ENCODE assay signal across 7 mouse cellular contexts in genomic region chr11:61173477-61173876, GRCm38 (mm10). TPM values are rescaled to one million over a fixed set of nuclear protein-coding genes. Genes with fewer than 3 reads are reported as not detected.
DNase-seq lines count a peak whose midpoint lies in the region; ATAC-seq lines count a peak whose summit lies in the region.
"Not testable (repeated sequence)": the region's sequence is repeated elsewhere in the genome, so short reads cannot be mapped to it uniquely, and the experiment has no call there.

No protein-coding gene starts in this region.

- not testable (repeated sequence) for ATAC-seq in forebrain, embryonic 11.5 days (replicated peaks; ENCODE audit: low FRiP score); heart, embryonic 13.5 days (ENCODE audit: extremely low read depth, insufficient number of reproducible peaks, low FRiP score, low TSS enrichment); intestine, embryonic 14.5 days (replicated peaks; ENCODE audit: low FRiP score, low TSS enrichment, low read depth); limb, embryonic 12.5 days (ENCODE audit: insufficient number of reproducible peaks, insufficient read depth, low FRiP score, low TSS enrichment, low read depth); lung, embryonic 16.5 days (ENCODE audit: low read depth); neural tube, embryonic 11.5 days (ENCODE audit: insufficient read depth, low FRiP score, low TSS enrichment)

- H3K4me3 ChIP-seq in forebrain, embryonic 11.5 days (ENCODE audit: low read depth, low read length): peak overlapping the region; percentile 68
- H3K4me3 ChIP-seq in heart, embryonic 13.5 days: peak overlapping the region; percentile 100
- peak overlapping the region; percentile 100 for H3K4me3 ChIP-seq in intestine, embryonic 14.5 days (ENCODE audit: low read depth, low read length)
- peak overlapping the region; percentile 82 for H3K4me3 ChIP-seq in limb, embryonic 12.5 days (replicated peaks)
- H3K4me3 ChIP-seq in lung, embryonic 16.5 days (ENCODE audit: low read length): peak overlapping the region; percentile 100
- H3K4me3 ChIP-seq in neural tube, embryonic 11.5 days (ENCODE audit: low read depth, low read length): peak overlapping the region; percentile 99

- H3K9ac ChIP-seq in forebrain, embryonic 11.5 days (ENCODE audit: low read length): peak overlapping the region; percentile 89
- peak overlapping the region; percentile 99 for H3K9ac ChIP-seq in heart, embryonic 13.5 days
- H3K9ac ChIP-seq in intestine, embryonic 14.5 days (ENCODE audit: low read length); neural tube, embryonic 11.5 days (ENCODE audit: low read length): not testable (repeated sequence)
- H3K9ac ChIP-seq in limb, embryonic 12.5 days (replicated peaks): peak overlapping the region; percentile 37; the same call in 1 of the 2 replicates
- peak overlapping the region; percentile 99 for H3K9ac ChIP-seq in lung, embryonic 16.5 days (ENCODE audit: low read length)

- DNase-seq in cerebellum, adult 9-10 months: peak; percentile 52
- DNase-seq in forebrain, embryonic 11.5 days (ENCODE audit: low spot score); intestine, embryonic 14.5 days (ENCODE audit: low spot score): not testable (repeated sequence)
- DNase-seq in neural tube, embryonic 11.5 days (ENCODE audit: low spot score): peak; percentile 8

- H3K27me3 ChIP-seq in forebrain, embryonic 11.5 days (ENCODE audit: control insufficient read depth, insufficient read depth, low read length); heart, embryonic 13.5 days (replicated peaks); intestine, embryonic 14.5 days (replicated peaks; ENCODE audit: control insufficient read depth, insufficient read depth, low read length); limb, embryonic 12.5 days; lung, embryonic 16.5 days (ENCODE audit: control insufficient read depth, insufficient read depth, low read depth, low read length); neural tube, embryonic 11.5 days (ENCODE audit: control insufficient read depth, insufficient read depth, low read length): not testable (repeated sequence)

- 30% methylated on average over 15 of the region's 15 CpGs for WGBS in forebrain, embryonic 11.5 days
- WGBS in heart, embryonic 13.5 days: 33% methylated on average over 15 of the region's 15 CpGs
- WGBS in intestine, embryonic 14.5 days: 32% methylated on average over 15 of the region's 15 CpGs
- 48% methylated on average over 15 of the region's 15 CpGs for WGBS in limb, embryonic 12.5 days
- 31% methylated on average over 15 of the region's 15 CpGs for WGBS in lung, embryonic 16.5 days
- 49% methylated on average over 15 of the region's 15 CpGs for WGBS in neural tube, embryonic 11.5 days

- H3K9me3 ChIP-seq in forebrain, embryonic 11.5 days (ENCODE audit: control insufficient read depth, low read length); heart, embryonic 13.5 days; intestine, embryonic 14.5 days (ENCODE audit: control insufficient read depth, low read length); limb, embryonic 12.5 days; lung, embryonic 16.5 days (ENCODE audit: control insufficient read depth, low read length); neural tube, embryonic 11.5 days (ENCODE audit: control insufficient read depth, low read length): not testable (repeated sequence)

- not testable (repeated sequence) for H3K36me3 ChIP-seq in forebrain, embryonic 11.5 days (ENCODE audit: control insufficient read depth, insufficient read depth, low read length); heart, embryonic 13.5 days; intestine, embryonic 14.5 days (ENCODE audit: control insufficient read depth, insufficient read depth, low read length); lung, embryonic 16.5 days (ENCODE audit: control insufficient read depth, insufficient read depth, low read length); neural tube, embryonic 11.5 days (ENCODE audit: control insufficient read depth, insufficient read depth, low read length)
- peaks cover 11% of the 10 kb centered on the region; the same call in 1 of the 2 replicates for H3K36me3 ChIP-seq in limb, embryonic 12.5 days

- not testable (repeated sequence) for H3K4me1 ChIP-seq in forebrain, embryonic 11.5 days (replicated peaks; ENCODE audit: control insufficient read depth, insufficient read depth, low read length); lung, embryonic 16.5 days (replicated peaks; ENCODE audit: control insufficient read depth, insufficient read depth, low read length); neural tube, embryonic 11.5 days (ENCODE audit: control insufficient read depth, insufficient read depth, low read length)
- H3K4me1 ChIP-seq in heart, embryonic 13.5 days: peaks cover 54% of the 10 kb centered on the region
- peaks cover 24% of the 10 kb centered on the region for H3K4me1 ChIP-seq in intestine, embryonic 14.5 days (replicated peaks; ENCODE audit: control insufficient read depth, insufficient read depth, low read length)
- H3K4me1 ChIP-seq in limb, embryonic 12.5 days (replicated peaks): peaks cover 28% of the 10 kb centered on the region

- H3K27ac ChIP-seq in forebrain, embryonic 11.5 days (ENCODE audit: low read depth, low read length); heart, embryonic 13.5 days (replicated peaks); intestine, embryonic 14.5 days (ENCODE audit: low read depth); limb, embryonic 12.5 days; lung, embryonic 16.5 days (ENCODE audit: low read length); neural tube, embryonic 11.5 days (ENCODE audit: low read depth, low read length): not testable (repeated sequence)

- H3K4me2 ChIP-seq in forebrain, embryonic 11.5 days (ENCODE audit: low read depth, low read length, severe bottlenecking): peak overlapping the region; percentile 62
- peak overlapping the region; percentile 85 for H3K4me2 ChIP-seq in heart, embryonic 13.5 days
- H3K4me2 ChIP-seq in intestine, embryonic 14.5 days (ENCODE audit: low read length): peak overlapping the region; percentile 53
- peak overlapping the region; percentile 65 for H3K4me2 ChIP-seq in limb, embryonic 12.5 days
- H3K4me2 ChIP-seq in lung, embryonic 16.5 days (ENCODE audit: low read depth, low read length): peak overlapping the region; percentile 79
- H3K4me2 ChIP-seq in neural tube, embryonic 11.5 days (ENCODE audit: low read depth): peak overlapping the region; percentile 70

RNA-seq across cellular contexts. Expression of gene Usp22, which starts 1.4 kb away (rescaled TPM):
- 259 and 277 TPM in 2 replicates for polyA plus RNA-seq in forebrain, embryonic 11.5 days (2014; fragmentation: Nextera tagmentation; extraction: Ambion mirVana)
- polyA plus RNA-seq in heart, embryonic 13.5 days (2015; fragmentation: Nextera tagmentation; extraction: Ambion mirVana): 69.9 and 76.1 TPM in 2 replicates
- 163 TPM in 2 replicates for polyA plus RNA-seq in intestine, embryonic 14.5 days (2014; fragmentation: Nextera tagmentation; extraction: Ambion mirVana)
- 196 and 199 TPM in 2 replicates for polyA plus RNA-seq in limb, embryonic 12.5 days (2016; fragmentation: Nextera tagmentation; extraction: Ambion mirVana)
- 98.9 and 103 TPM in 2 replicates for polyA plus RNA-seq in lung, embryonic 16.5 days (2015; fragmentation: Nextera tagmentation; extraction: Ambion mirVana)
- polyA plus RNA-seq in neural tube, embryonic 11.5 days (2014; fragmentation: Nextera tagmentation; extraction: Ambion mirVana): 331 and 356 TPM in 2 replicates

RNA-seq across cellular contexts. Expression of gene Aldh3a1, which starts 33.9 kb away (rescaled TPM):
- not detected in 2 replicates for polyA plus RNA-seq in forebrain, embryonic 11.5 days (2014; fragmentation: Nextera tagmentation; extraction: Ambion mirVana)
- 0.08 and 0.17 TPM in 2 replicates for polyA plus RNA-seq in heart, embryonic 13.5 days (2015; fragmentation: Nextera tagmentation; extraction: Ambion mirVana)
- polyA plus RNA-seq in intestine, embryonic 14.5 days (2014; fragmentation: Nextera tagmentation; extraction: Ambion mirVana): not detected in 2 replicates
- polyA plus RNA-seq in limb, embryonic 12.5 days (2016; fragmentation: Nextera tagmentation; extraction: Ambion mirVana): 0.46 and 0.47 TPM in 2 replicates
- polyA plus RNA-seq in lung, embryonic 16.5 days (2015; fragmentation: Nextera tagmentation; extraction: Ambion mirVana): 0.34 and 0.52 TPM in 2 replicates
- not detected in 2 replicates for polyA plus RNA-seq in neural tube, embryonic 11.5 days (2014; fragmentation: Nextera tagmentation; extraction: Ambion mirVana)

RNA-seq across cellular contexts. Expression of gene Tnfrsf13b, which starts 46.9 kb away (rescaled TPM):
- 0.83 and 1.0 TPM in 2 replicates for polyA plus RNA-seq in forebrain, embryonic 11.5 days (2014; fragmentation: Nextera tagmentation; extraction: Ambion mirVana)
- polyA plus RNA-seq in heart, embryonic 13.5 days (2015; fragmentation: Nextera tagmentation; extraction: Ambion mirVana): 1.6 and 2.4 TPM in 2 replicates
- polyA plus RNA-seq in intestine, embryonic 14.5 days (2014; fragmentation: Nextera tagmentation; extraction: Ambion mirVana): 2.3 and 3.1 TPM in 2 replicates
- polyA plus RNA-seq in limb, embryonic 12.5 days (2016; fragmentation: Nextera tagmentation; extraction: Ambion mirVana): 0.69 and 0.76 TPM in 2 replicates
- 3.3 and 3.7 TPM in 2 replicates for polyA plus RNA-seq in lung, embryonic 16.5 days (2015; fragmentation: Nextera tagmentation; extraction: Ambion mirVana)
- 0.80 and 1.6 TPM in 2 replicates for polyA plus RNA-seq in neural tube, embryonic 11.5 days (2014; fragmentation: Nextera tagmentation; extraction: Ambion mirVana)
